Mouse (Mus musculus) heart, postnatal 0 days (tissue): Measurements from ENCODE around the gene Hist1h2ag.

Experiments used
- CTCF ChIP-seq: IDR thresholded peaks from 2 replicates; pipeline ENCODE4 v1.5.1; 2016; ENCODE audit warnings: antibody characterized with exemption, control low read depth, low read depth
- EP300 ChIP-seq: IDR thresholded peaks from 2 replicates; pipeline ENCODE4 v1.6.1; 2016; ENCODE audit warnings: antibody characterized with exemption, low read depth

DNA sequence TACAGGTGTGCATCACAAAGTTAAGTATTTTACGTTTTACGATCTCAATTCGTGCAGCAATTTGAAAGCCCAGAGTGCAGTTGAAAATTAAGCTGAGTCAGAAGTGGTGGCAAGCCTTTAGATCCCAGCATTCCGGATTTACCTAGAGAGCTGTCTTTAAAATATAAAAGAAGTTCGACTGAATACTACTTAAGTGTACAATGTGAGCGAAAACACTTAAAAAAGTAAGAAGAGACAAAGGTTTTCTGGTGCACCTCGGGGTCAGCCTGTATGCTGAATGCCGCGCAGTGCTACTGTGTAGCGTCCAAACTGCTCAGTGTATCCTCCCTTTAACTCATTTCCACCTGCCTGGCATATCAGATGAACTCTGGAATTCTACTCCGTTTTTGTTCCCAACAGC lies 21.2 kb downstream of the Hist1h2ag start:
- TF ChIP-seq CTCF (no peak), EP300 (no peak)
